Mouse (Mus musculus) cerebellum, adult 9-11 months (tissue): ENCODE data around the gene Cybrd1.

ENCODE experiments used
- DNase-seq: peaks from one replicate; pipeline ENCODE4 v3.0.0; 2022

Gene Cybrd1

GRCm38 (mm10) chr2:71127779-71128534 lies 10.2 kb downstream of the Cybrd1 start:
- DNase-seq = no peak

GRCm38 (mm10) chr2:71130366-71130765 lies 12.6 kb downstream of the Cybrd1 start:
- DNase-seq = no peak

GRCm38 (mm10) chr2:71131866-71132496 lies 14.3 kb downstream of the Cybrd1 start:
- no peak for DNase-seq

- DNase-seq = no peak
Measured at GRCm38 (mm10) chr2:71134041-71134505, 16.4 kb downstream of the Cybrd1 start.

- DNase-seq = no peak
Measured at GRCm38 (mm10) chr2:71134836-71135235, 17.1 kb downstream of the Cybrd1 start.

GRCm38 (mm10) chr2:71140622-71141021 lies 22.9 kb downstream of the Cybrd1 start:
- no peak for DNase-seq

- DNase-seq = no peak
Measured at GRCm38 (mm10) chr2:71142410-71142809, 24.7 kb downstream of the Cybrd1 start.

- no peak for DNase-seq
Measured at GRCm38 (mm10) chr2:71145853-71146252, 28.1 kb downstream of the Cybrd1 start.

GRCm38 (mm10) chr2:71146266-71146665 lies 28.5 kb downstream of the Cybrd1 start:
- no peak for DNase-seq

- no peak for DNase-seq
Measured at GRCm38 (mm10) chr2:71147816-71148215, 30.1 kb downstream of the Cybrd1 start.

- no peak for DNase-seq
Measured at GRCm38 (mm10) chr2:71152170-71152569, 34.4 kb downstream of the Cybrd1 start.

GRCm38 (mm10) chr2:71155486-71155885 lies 37.8 kb downstream of the Cybrd1 start:
- peak; percentile 49 for DNase-seq

- no peak for DNase-seq
Measured at GRCm38 (mm10) chr2:71156446-71156845, 38.7 kb downstream of the Cybrd1 start.

GRCm38 (mm10) chr2:71157881-71158280 lies 40.2 kb downstream of the Cybrd1 start:
- no peak for DNase-seq

- DNase-seq = no peak
Measured at GRCm38 (mm10) chr2:71159576-71160306, 42.0 kb downstream of the Cybrd1 start.

GRCm38 (mm10) chr2:71160307-71160861 lies 42.7 kb downstream of the Cybrd1 start:
- no peak for DNase-seq

GRCm38 (mm10) chr2:71161558-71161957 lies 43.8 kb downstream of the Cybrd1 start:
- DNase-seq = no peak

GRCm38 (mm10) chr2:71162831-71163621 lies 45.3 kb downstream of the Cybrd1 start:
- DNase-seq = no peak

GRCm38 (mm10) chr2:71167211-71167610 lies 49.5 kb downstream of the Cybrd1 start:
- DNase-seq = no peak

- no peak for DNase-seq
Measured at GRCm38 (mm10) chr2:71168461-71169021, 50.8 kb downstream of the Cybrd1 start.

GRCm38 (mm10) chr2:71173031-71173430 lies 55.3 kb downstream of the Cybrd1 start:
- no peak for DNase-seq
